Mouse (Mus musculus): ENCODE measurements at regions not wholly inside any gene's neighbourhood (a gene's known extent, or its start where the extent isn't known, plus 50 kb on each side); places are given as distances from the start of the nearest gene placed in this dataset.
"Not testable (repeated sequence)": the region's sequence is repeated elsewhere in the genome, so short reads cannot be mapped to it uniquely, and the experiment has no call there.

DNA sequence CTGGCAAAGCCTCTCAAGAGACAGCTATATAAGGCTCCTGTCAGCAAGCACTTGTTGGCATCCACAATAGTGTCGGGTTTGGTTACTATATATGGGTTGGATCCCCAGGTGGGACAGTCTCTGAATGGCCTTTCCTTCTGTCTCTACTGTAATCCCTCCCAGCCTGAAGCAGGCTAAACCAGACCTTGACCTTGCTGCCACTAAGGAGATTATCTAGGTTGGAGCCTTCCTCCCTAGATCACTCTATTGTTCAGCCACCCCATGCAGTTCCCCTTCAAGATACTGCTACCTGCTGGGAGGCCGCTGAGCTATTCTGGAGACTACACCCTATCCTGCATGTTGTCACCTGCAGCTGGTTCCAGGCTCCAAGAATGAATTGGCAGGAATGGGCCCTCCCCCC lies 712.7 kb downstream of the A830018L16Rik start:
- 30% methylated on average over 2 of the region's 2 CpGs for WGBS
- H3K9me3 ChIP-seq (replicated peaks), result not testable (repeated sequence)

DNA sequence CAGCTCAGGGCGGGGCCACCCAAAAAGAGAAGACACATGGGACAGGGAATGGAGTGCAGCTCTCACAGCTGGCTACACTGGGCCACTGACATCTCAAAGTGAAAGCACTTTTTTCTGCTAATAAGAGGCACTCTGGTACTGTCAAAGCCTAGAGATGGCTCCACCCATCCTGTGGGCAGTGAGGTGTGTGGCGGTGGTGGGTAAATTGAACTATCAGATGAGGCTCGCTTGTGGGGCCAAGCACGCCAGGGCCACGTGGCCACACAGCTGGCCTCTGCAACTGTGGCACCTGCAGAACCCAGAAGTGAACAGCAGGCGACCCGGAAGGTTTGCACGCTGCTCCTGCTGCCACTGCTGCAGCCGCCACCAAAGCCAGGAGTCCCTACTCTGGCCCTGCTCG lies 756.6 kb downstream of the A830018L16Rik start:
- WGBS, result 92% methylated on average over 10 of the region's 10 CpGs
- Histone ChIP-seq H3K27ac (ENCODE audit: poor library complexity, severe bottlenecking) (no peak overlapping the region), H3K36me3 (no peaks in the 10 kb centered on the region), H3K4me3 (no peak overlapping the region), H3K9me3 (replicated peaks) (0 out of 2 replicates have a peak, but pooled peaks cover 8% of the 10 kb centered on the region), H3K9ac (no peak overlapping the region), H3K4me2 (no peak overlapping the region), H3K4me1 (replicated peaks) (no peaks in the 10 kb centered on the region), H3K27me3 (replicated peaks) (no peaks in the 10 kb centered on the region)
- ATAC-seq (ENCODE audit: insufficient number of reproducible peaks, low FRiP score), result no peak

More for the DNA sequence above, 712.7 kb downstream of the A830018L16Rik start:
- H3K9ac ChIP-seq; H3K4me1 ChIP-seq (replicated peaks); H3K36me3 ChIP-seq; H3K27ac ChIP-seq (ENCODE audit: poor library complexity, severe bottlenecking); ATAC-seq (ENCODE audit: insufficient number of reproducible peaks, low FRiP score); H3K4me2 ChIP-seq; H3K27me3 ChIP-seq (replicated peaks); H3K4me3 ChIP-seq: not testable (repeated sequence)

DNA sequence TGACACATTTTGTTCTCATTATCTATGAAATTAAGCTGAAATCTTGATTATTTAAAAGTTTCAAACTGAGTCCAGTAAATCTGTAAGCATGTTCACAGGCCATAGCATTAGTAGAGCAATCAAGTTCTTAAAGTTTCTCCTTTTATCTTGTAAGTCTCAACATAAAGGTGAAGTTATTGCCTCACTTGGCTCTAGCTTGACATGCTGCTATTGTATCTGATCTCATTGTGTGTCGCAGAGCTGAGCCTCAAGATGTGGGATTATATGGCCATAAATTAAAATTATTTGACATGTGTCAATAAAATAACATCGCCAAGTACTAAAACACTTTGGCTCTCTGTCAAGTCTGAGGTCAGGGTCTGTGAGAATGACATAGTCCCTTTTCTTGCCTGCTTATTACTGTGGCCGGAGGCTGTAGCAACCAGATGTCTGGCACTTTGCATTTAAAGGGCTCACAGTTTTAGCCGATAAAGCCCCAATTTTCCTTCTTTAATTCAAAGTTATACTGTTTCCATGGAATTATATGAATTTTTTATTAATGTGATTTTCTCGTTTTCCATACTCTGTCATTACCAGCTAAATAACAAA lies 775.8 kb downstream of the A830018L16Rik start:
- Histone ChIP-seq H3K4me3 (no peak overlapping the region), H3K4me1 (replicated peaks) (no peaks in the 10 kb centered on the region), H3K27ac (ENCODE audit: poor library complexity, severe bottlenecking) (no peak overlapping the region), H3K27me3 (replicated peaks) (no peaks in the 10 kb centered on the region), H3K4me2 (no peak overlapping the region), H3K36me3 (no peaks in the 10 kb centered on the region), H3K9me3 (replicated peaks) (no peaks in the 10 kb centered on the region), H3K9ac (no peak overlapping the region)
- ATAC-seq (ENCODE audit: insufficient number of reproducible peaks, low FRiP score), result no peak
- WGBS, result 77% methylated on average over 5 of the region's 5 CpGs

DNA sequence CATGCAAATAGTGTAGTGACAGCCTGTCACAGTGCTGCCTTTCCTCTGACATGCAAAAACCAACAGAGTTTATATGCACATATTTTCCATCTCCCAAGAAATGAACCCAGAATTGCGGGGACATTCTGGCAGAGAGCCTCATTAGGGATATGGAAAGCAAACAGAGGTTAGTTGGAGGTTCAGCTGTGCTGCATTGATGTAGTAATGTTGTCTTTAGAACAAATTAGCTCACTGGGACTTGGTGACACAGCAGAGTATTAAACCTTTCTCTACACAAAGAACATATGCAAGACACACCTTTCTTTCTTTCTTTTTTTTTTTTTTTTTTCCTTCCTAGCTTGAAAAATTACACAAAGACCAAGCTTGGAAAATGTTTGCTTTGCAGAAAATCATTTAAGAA lies 778.7 kb downstream of the A830018L16Rik start:
- Histone ChIP-seq H3K9ac (no peak overlapping the region), H3K27me3 (replicated peaks) (no peaks in the 10 kb centered on the region), H3K4me3 (no peak overlapping the region), H3K4me1 (replicated peaks) (no peaks in the 10 kb centered on the region), H3K4me2 (no peak overlapping the region), H3K27ac (ENCODE audit: poor library complexity, severe bottlenecking) (no peak overlapping the region), H3K9me3 (replicated peaks) (no peaks in the 10 kb centered on the region), H3K36me3 (no peaks in the 10 kb centered on the region)
- WGBS, result 70% methylated on average over 1 of the region's 1 CpGs
- ATAC-seq (ENCODE audit: insufficient number of reproducible peaks, low FRiP score), result no peak

DNA sequence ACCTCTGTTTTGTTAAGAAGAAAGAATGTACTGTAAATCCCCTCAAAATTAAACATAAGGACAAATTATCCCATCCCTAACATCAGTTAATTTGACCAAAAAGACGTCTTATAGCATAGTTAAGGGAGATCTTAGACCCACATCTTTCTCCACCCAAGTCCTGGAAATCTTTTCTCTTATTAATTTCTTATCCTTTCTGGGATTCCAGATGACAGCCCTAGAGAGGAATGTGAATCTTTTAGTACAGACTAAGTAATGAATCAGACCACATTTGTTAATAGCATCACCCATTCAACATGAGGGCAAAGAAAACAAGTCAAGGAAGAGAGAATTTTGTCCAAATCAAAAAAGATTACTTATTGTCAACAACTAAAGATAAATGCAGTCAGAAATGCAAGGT lies 817.2 kb downstream of the A830018L16Rik start:
- Histone ChIP-seq H3K27ac (ENCODE audit: poor library complexity, severe bottlenecking) (no peak overlapping the region), H3K9me3 (replicated peaks) (no peaks in the 10 kb centered on the region), H3K36me3 (no peaks in the 10 kb centered on the region), H3K4me2 (no peak overlapping the region), H3K9ac (no peak overlapping the region), H3K27me3 (replicated peaks) (no peaks in the 10 kb centered on the region), H3K4me3 (no peak overlapping the region), H3K4me1 (replicated peaks) (no peaks in the 10 kb centered on the region)
- ATAC-seq (ENCODE audit: insufficient number of reproducible peaks, low FRiP score), result no peak
- 57% methylated on average over 1 of the region's 1 CpGs for WGBS

DNA sequence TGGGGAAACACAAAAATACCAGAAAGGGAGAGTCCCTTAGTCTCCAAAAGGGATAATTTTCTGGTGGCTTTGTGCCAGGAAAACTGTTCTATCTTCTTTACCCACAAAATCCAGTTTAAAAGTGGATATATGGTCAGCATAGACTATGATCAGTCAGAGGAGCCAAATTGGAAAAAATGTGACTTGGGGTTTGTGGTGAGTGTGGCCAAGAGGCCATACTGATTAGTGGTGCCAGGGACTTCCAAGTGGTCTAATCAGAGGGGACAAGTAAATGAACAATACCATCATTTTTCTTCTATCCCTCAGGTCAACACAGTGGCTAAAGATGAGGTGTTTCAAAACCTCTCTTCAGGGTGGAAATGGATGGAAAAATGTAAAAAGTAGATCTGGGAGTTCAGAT lies 828.2 kb downstream of the A830018L16Rik start:
- no peaks in the 10 kb centered on the region for H3K4me1 ChIP-seq (replicated peaks)
- no peak overlapping the region for H3K27ac ChIP-seq (ENCODE audit: poor library complexity, severe bottlenecking)
- no peak for ATAC-seq (ENCODE audit: insufficient number of reproducible peaks, low FRiP score)
- H3K27me3 ChIP-seq (replicated peaks), result no peaks in the 10 kb centered on the region
- no peak overlapping the region for H3K9ac ChIP-seq
- H3K4me2 ChIP-seq, result no peak overlapping the region
- H3K36me3 ChIP-seq, result no peaks in the 10 kb centered on the region
- H3K9me3 ChIP-seq (replicated peaks), result no peaks in the 10 kb centered on the region
- H3K4me3 ChIP-seq, result no peak overlapping the region

DNA sequence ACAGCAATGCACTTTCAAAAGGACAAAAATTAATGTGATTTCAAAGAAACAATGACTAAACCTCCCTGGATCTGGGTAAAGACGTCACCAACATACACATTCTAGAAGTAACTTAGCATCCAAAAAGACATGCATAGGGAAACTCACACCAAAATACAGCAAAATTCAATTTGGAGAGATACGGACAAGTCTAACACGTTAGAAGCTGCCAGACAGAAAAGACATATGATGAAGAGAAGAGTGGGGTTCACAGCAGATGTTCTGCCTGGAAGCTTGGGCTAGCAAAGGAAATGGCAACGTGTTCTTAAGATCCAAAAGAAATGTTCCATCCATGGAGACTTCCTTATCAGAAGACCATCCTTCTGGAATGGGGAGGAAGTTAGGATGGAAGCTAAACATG lies 868.6 kb downstream of the A830018L16Rik start:
- Histone ChIP-seq H3K4me2 (no peak overlapping the region), H3K27me3 (replicated peaks) (no peaks in the 10 kb centered on the region), H3K36me3 (no peaks in the 10 kb centered on the region), H3K9ac (no peak overlapping the region), H3K9me3 (replicated peaks) (0 out of 2 replicates have a peak, but pooled peaks cover 2% of the 10 kb centered on the region), H3K4me3 (no peak overlapping the region), H3K27ac (ENCODE audit: poor library complexity, severe bottlenecking) (no peak overlapping the region), H3K4me1 (replicated peaks) (no peaks in the 10 kb centered on the region)
- 83% methylated on average over 4 of the region's 4 CpGs for WGBS
- ATAC-seq (ENCODE audit: insufficient number of reproducible peaks, low FRiP score), result no peak

DNA sequence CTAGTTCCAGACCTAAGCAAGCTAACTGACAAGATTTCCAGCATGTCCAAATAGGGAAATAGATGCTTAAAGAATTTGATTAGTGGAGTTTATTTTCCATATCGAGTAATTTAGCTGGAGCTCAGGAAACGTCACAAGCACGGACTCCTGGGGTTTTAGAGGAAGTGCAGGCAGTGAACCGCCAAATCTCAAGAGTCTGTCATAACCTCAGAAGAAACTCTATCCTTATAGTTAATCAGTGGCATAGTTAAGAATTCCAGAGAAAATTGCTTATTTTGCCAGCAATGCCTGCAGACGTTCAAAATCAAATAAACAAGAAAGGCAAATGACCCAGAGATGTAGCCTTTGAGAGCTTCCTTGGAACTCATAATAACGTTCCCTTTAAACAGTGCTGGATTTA lies 871.6 kb downstream of the A830018L16Rik start:
- Histone ChIP-seq H3K27me3 (replicated peaks) (no peaks in the 10 kb centered on the region), H3K9me3 (replicated peaks) (0 out of 2 replicates have a peak, but pooled peaks cover 2% of the 10 kb centered on the region), H3K4me2 (no peak overlapping the region), H3K9ac (no peak overlapping the region), H3K4me1 (replicated peaks) (no peaks in the 10 kb centered on the region), H3K4me3 (no peak overlapping the region), H3K27ac (ENCODE audit: poor library complexity, severe bottlenecking) (no peak overlapping the region), H3K36me3 (no peaks in the 10 kb centered on the region)
- ATAC-seq (ENCODE audit: insufficient number of reproducible peaks, low FRiP score), result no peak
- WGBS, result 58% methylated on average over 6 of the region's 6 CpGs

DNA sequence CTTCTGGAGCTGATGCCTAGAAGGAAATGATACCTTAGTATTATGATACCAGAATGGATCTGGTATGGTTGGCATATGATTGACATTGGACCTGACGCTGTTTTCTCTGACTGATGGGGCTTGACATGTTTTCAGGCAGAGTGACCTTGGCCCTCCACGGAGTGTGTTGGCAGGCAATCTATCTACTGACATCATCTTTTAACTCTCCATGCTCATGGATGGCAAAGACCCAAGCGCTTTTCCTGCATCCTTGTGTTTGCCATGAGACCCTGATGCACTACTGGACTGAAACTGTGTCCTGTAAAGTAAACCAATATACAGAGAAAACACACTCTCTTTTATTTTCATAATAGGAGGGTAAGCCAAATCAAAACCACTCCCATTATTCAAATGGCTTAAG lies 872.1 kb downstream of the A830018L16Rik start:
- Histone ChIP-seq H3K27me3 (replicated peaks) (no peaks in the 10 kb centered on the region), H3K36me3 (no peaks in the 10 kb centered on the region), H3K4me1 (replicated peaks) (no peaks in the 10 kb centered on the region), H3K4me2 (no peak overlapping the region), H3K9me3 (replicated peaks) (0 out of 2 replicates have a peak, but pooled peaks cover 2% of the 10 kb centered on the region), H3K27ac (ENCODE audit: poor library complexity, severe bottlenecking) (no peak overlapping the region), H3K4me3 (no peak overlapping the region), H3K9ac (no peak overlapping the region)
- 64% methylated on average over 3 of the region's 3 CpGs for WGBS
- no peak for ATAC-seq (ENCODE audit: insufficient number of reproducible peaks, low FRiP score)

DNA sequence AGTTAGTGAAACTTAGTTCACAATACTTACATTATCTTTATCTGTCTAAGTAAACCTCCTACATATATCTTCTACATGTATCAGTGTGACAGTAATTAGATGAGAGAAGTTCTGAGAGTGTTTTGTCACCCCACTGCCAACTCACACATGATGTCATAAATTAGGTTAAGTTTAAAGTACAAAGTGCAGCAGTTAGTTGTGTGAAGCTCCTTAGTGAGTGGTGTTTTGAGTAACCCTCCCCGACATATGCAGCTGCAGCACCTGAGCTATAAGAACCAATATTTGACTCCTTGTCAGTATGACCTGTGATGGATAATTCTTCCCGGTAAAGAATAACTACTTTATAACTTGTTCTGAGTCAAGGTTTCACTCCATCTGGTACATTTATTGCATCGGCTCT lies 874.6 kb downstream of the A830018L16Rik start:
- 85% methylated on average over 3 of the region's 3 CpGs for WGBS
- Histone ChIP-seq H3K27ac (ENCODE audit: poor library complexity, severe bottlenecking) (no peak overlapping the region), H3K9me3 (replicated peaks) (no peaks in the 10 kb centered on the region)

DNA sequence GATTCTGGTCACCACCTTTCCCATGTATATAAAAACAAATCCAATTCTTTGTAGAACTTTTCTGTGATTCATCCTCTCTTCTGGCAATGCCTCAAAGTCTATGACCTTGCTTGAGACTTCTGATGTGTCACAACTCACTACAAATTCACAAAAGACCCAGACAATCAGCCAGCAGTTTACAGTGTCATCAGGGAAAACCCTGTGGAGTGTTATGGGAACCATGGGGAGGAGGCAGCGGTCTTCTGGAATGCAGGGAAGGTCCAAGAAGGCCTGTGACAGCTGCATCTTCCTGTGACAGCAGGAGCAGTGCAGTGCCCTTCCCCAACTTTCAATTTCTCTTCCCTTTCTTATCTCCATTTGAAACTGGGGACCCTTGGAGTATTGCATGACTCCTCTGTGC lies 877.9 kb downstream of the A830018L16Rik start:
- no peak overlapping the region for H3K27ac ChIP-seq (ENCODE audit: poor library complexity, severe bottlenecking)
- H3K9ac ChIP-seq, result no peak overlapping the region
- H3K4me2 ChIP-seq, result no peak overlapping the region
- no peaks in the 10 kb centered on the region for H3K4me1 ChIP-seq (replicated peaks)
- WGBS, result 62% methylated on average over 1 of the region's 1 CpGs
- no peak for ATAC-seq (ENCODE audit: insufficient number of reproducible peaks, low FRiP score)
- no peaks in the 10 kb centered on the region for H3K27me3 ChIP-seq (replicated peaks)
- H3K36me3 ChIP-seq, result no peaks in the 10 kb centered on the region
- no peak overlapping the region for H3K4me3 ChIP-seq
- H3K9me3 ChIP-seq (replicated peaks), result no peaks in the 10 kb centered on the region

More for the DNA sequence above, 874.6 kb downstream of the A830018L16Rik start:
- H3K4me1 ChIP-seq (replicated peaks), result no peaks in the 10 kb centered on the region
- no peaks in the 10 kb centered on the region for H3K27me3 ChIP-seq (replicated peaks)
- H3K9ac ChIP-seq, result no peak overlapping the region
- no peak for ATAC-seq (ENCODE audit: insufficient number of reproducible peaks, low FRiP score)
- no peak overlapping the region for H3K4me2 ChIP-seq
- no peak overlapping the region for H3K4me3 ChIP-seq
- H3K36me3 ChIP-seq, result no peaks in the 10 kb centered on the region

DNA sequence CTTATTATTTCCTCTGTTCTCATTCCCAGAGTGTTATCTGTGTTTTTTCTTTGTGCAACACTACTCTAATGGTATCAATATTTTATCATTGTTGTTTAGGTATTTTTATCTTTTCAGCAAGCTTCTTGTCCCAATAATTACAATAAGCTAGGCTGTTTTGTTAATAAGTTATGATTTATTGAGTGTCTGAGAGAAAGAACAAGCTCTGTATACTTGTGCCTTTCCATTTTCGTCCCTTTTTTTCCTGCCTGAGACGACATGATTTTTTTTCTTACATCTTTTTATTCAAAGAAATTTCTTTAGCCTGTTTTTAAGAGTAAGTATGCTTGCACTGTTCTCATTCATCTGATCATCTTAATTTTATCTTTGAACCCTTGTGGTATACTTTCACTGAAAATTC lies 904.1 kb downstream of the A830018L16Rik start:
- 75% methylated on average over 2 of the region's 2 CpGs for WGBS
- Histone ChIP-seq H3K27me3 (replicated peaks) (no peaks in the 10 kb centered on the region), H3K4me3 (no peak overlapping the region), H3K9ac (no peak overlapping the region), H3K9me3 (replicated peaks) (no peaks in the 10 kb centered on the region; the same call in 1 of the 2 replicates), H3K36me3 (no peaks in the 10 kb centered on the region), H3K4me2 (no peak overlapping the region), H3K27ac (ENCODE audit: poor library complexity, severe bottlenecking) (no peak overlapping the region), H3K4me1 (replicated peaks) (no peaks in the 10 kb centered on the region)
- ATAC-seq (ENCODE audit: insufficient number of reproducible peaks, low FRiP score), result no peak

All from heart, embryonic 12.5 days (tissue).